Mouse (Mus musculus): ENCODE measurements around the gene C1galt1.
A peak's percentile ranks its signal among the peaks of the same experiment; 100 is the strongest.

Gene C1galt1

DNA sequence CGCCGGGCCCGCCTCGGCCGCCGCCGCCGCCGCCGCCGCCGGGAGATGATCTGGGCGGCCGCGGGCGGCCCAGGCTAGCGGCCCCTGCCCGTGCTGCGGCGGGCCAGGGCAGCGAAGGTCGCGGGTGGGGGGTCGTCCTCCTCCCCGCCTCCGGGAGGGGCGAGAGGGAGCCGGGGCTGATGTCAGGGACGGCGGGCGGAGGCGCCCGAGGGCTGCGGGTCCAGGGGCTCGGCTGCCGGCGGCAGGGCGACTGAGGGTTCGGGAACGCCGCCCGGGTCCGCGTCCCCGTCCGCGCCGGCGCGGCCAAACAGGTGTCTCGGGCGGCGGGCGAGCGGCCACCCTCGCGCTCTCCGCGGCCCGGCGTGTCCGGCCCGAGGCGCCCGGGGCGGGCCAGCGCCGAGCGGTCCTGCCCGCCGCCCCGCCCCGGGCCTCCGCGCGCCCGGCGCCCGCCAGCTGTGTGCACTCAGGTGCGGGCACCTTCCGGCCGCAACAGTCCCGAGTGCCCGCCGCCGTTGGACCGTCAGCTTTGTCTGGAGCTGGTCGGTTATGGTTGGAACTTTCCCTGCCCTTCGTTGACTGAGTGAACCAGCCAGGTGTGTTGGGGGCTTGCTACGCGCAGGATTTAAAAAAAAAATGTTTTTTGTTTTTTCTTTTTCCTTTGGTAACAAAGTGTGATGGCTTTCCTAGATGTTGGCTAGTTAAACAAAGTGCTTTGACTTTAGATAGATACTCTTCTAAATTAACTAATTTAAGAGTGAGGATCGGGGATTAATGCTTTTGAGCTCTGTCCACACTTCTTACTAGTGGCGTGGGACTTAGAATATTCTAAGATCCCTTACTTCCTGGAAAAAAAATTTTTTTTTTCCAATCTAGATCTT, at the start of gene C1galt1:
Gene C1galt1, plus strand, starts transcription at position 41 of the 878 bp plus-strand sequence.
- no peak for DNase-seq (ENCODE audit: low spot score)

DNA sequence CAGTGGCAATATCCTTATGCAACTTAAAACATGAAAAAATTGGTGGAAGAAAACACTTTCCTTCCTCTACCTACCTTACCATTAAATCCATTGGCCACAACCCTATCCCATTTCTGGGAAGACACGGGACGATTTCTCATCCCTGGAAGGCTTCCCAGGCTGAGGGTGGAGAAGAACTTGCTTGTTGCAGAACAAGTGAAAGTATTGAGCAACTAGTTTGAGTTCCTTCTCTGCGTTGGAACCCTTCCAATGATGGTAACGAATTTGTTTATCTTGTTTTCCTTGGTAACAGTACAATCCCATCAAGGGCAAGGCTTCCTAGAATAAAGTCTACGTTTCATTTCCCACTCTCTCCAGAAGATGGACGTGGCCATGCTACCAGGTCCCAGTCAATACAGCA, 44.7 kb upstream of the C1galt1 start:
- no peak for DNase-seq (ENCODE audit: low spot score)

DNA sequence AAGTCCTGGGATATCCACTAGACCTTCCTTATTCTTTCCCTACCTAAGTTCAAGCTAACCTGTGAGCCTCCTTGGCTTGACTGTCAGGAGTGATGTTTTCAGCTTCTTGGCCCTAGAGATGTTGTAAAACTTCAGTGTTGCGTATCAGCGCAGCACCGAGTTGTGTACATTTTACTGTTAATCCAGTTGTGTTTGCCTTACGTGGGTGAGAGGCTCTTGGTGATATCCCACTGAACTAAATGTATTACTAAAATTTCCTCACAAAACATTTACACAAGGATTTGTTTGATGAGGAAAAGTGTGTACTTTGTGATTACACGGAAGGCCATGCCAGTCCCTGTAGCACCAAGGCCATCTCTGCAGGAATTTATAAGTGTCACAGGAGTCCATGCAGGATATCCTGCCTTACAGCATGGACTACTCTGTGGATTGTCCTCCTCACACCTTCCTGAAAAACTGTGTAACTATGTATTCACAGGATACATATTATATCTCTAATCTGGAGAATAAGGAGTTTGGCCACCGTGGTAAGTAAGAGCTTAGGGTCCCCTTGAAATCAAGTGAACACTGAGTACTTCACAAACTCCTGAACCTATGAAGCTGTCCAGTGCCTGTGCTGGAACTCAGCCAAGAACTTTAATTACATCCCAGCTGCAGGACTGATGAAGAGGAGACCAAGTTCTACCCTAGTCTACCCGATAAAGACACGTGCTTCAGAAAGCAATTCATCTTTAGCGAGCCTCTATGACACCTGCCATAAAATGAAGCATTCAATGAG, 40.7 kb upstream of the C1galt1 start:
- no peak for DNase-seq (ENCODE audit: low spot score)

DNA sequence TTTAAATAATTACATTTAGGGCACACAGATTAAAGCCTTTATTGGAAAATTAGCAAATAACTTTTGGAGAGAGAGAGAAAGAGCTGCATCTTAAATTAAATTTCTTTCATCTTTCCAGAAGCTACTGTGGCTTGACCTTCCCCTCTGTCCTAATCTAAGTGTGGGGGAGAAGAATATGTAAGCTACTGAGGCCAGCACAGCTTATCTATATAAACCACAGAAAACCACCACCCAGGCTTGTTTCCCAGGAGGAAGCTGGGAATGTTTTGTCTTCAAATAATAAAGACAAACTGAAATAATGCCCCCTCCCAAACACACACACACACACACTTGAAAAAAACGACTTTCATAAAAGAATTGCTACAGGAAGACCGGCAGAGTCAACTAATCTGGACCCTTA, 30.5 kb upstream of the C1galt1 start:
- no peak for DNase-seq (ENCODE audit: low spot score)

DNA sequence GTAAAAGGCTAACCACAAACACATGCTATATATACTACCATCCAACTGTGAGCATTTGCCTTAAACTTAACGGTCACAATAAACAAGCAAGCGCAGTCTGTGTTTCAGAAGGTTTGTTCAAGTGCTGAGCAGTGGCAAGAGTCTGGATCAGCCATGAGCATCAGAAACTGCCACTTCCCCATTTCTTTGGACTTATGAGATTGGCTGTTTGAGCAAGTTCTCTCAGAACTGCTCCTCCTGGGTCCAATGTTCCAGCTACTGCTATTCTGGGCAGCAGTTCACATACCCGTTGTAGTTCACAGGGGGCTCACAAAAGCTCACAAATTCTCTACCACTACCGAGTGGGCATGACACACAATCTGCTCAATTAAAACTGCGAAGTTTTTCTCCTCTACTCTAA, 28.4 kb upstream of the C1galt1 start:
- no peak for DNase-seq (ENCODE audit: low spot score)

DNA sequence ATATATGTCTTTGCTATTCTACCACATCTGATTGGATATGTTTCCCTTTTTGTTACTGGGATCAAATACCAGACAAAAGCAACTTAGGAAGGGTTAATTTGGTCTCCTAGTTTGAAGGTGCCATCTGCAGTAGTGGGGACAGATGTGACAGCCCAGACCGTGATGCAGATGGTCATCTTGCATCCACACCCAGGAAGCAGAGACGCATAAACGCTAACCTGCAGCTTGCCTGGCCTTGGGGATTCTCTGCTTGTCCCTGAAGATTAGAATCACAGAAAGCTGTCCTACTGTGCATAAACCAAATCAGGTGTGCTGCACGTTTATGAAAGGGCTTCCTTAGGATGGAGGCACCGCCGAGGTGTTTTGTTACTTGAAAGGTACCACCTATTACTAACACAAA, 22.0 kb upstream of the C1galt1 start:
- DNase-seq (ENCODE audit: low spot score), result no peak

DNA sequence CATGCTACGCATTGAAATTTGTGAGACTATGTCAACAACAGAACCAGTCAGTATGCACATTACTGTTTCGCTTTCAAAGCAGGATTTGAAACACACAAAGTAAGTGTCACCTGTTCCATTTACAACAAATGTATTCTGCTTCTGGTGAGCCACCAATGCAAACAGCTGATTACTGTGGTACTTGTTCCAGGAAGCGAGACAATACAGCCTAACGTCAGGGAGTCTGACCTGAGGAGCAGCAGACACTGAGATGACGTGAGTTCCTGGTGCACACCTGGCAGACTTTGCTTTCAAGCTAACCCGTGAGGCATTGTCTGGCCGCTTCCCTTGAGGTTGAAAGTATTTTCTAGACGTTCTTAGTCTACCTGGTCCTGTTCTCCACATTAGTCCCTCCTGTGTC, 13.8 kb upstream of the C1galt1 start:
- DNase-seq (ENCODE audit: low spot score), result no peak

DNA sequence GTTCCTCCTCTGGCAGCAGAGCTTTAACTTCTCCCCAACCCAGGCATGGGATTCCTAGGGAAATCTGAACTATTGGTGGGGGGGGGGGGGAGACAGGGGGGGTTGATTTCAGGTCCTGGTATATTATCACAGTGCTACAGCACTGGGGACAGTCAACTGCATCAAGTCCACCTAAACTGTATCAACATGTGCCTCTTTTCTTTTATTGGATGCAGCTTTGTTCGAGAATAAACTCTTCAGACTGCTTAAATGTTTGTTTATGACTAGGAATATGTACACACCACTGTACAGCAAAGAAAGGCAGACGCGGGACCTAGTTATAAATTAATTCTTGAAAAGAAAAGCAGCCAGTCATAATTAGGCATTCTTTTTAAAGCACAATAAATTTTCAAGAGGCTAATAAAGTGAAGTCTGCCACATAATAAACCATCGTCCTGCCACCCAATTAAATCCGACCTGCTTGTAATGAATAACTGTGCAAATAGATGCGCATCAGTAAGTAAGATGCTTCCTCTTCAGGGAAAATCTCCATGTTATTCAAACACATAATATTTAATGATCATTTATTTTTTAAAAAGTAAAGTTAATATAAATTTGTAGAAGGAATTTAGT, 12.0 kb upstream of the C1galt1 start:
- DNase-seq (ENCODE audit: low spot score), result no peak

DNA sequence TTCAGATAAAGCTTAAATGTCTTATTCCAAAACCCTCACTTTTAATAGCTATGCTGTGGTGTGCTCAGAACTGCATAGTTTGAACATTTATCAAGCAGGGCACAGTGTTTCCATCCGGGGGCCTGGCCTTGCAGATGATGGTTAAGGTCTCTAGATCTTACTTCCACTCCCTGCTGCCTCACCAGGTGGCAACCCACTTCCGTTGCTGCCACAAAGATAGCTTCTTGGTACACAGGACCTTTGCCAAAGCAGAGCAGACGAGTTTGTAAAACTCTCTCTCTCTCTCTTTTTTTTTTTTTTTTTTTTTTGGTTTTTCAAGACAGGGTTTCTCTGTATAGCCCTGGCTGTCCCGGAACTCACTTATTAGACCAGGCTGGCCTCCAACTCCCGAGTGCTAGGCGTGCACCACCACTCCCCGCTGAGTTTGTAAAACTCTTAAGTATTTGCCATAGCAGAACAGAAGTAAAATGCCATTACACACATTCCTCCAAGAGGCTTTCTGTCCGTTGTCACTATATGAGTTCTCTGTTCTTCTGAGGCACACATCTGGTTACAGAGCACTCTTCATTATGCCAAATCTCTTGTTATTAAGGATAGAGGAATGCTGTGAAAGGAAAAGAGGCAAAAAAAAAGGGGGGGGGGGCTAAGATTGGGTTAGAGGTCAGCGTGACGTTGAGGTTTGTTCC, 773 bp upstream of the C1galt1 start:
- DNase-seq (ENCODE audit: low spot score), result no peak

DNA sequence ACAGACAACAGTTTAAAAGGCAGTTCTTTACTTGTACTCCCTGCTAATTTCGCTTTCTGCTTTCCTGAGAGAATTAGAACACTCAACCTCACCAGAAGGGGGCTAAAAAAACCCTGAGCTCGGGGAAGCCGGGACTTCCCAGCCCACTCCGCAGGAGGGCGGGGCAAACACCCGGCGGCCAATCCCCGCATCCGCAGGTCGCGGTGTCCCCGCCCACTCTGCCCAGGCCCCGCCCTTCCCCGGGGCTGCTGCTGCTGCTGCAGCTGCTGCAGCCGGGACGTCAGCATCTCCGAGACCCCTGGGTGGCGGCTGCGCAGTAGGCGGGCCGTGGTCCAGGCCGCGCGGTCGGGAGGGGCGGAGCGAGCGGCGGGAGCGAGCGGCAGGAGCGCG, 235 bp upstream of the C1galt1 start:
- peak; percentile 86 for DNase-seq (ENCODE audit: low spot score)

DNA sequence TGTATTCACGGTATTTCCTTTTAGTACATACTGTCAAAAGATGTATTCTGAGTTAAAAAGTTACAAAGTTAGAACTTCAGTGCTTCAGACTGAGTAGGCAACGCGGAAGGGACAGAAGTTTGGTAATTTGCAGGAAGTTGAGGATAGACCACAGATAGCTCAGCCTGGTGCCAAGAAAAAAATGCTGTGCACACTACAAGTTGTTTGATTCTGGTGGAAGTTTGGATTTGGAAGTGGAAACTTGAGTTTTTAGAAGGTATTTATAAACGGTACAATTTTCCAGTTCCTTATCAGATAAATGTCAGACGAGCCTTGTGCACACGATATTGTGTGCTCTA, 1.0 kb downstream of the C1galt1 start:
- DNase-seq (ENCODE audit: low spot score), result no peak

DNA sequence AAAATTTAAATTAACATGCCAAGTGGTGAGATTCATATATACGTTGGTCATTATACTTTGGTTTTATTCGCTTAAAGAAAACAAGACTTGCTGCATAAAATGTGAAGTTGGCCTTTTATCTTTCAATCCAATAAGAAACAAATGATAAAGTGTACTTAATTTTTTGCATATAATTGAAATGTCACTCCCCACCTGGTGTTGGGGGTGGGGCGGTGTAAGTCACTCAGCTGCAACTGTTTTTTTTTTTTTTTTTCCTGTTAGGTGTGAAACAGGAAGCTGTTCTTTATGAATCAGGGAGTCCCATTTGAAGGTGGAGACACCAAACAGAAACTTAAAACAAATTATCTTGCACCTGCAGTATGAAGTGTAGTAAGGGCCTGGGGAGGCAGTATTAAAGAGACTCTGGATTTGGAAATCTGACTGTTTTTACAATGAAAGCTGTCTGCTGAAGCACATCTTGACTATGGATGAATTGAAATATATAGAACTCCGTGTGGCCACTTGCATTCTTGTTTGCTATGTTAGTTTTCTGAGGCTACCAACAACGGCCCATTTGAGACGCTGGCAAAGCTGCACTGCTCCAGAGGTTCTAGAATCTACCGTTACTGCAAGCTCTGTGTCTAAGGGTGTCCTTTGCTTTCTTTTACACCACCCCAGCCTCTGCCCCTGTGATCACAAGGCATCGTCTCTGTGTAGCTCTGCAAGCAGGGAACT, 2.2 kb downstream of the C1galt1 start:
- no peak for DNase-seq (ENCODE audit: low spot score)

DNA sequence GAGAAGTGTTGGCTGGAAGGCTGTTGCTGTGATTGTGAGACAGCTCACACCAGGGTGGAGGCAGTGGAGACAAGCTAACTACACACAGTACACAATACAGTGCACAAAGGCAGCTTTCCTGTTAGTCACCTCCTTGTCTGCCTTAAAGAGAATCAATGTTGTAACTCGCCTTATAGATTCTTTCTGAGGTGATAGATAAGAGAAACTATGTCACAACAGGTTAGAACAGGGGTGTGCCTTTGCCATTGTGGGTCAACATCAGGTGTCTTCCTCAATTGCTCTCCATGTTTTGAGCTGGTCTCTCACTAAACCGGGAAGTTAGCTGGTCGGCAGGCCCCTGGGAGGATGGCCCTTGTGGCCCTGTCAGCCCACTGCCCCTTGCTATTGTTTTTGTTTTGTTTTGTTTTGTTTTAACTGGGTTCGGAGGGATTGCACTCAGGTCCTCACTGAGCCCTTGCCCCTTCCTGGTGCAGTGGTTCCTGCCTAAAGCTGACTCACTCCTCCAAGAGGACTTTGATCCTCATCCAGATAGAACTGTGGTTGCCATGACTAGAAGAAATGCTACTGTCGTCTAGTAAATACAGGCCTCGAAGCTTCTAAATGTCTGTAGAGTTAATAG, 3.4 kb downstream of the C1galt1 start:
- DNase-seq (ENCODE audit: low spot score), result no peak

DNA sequence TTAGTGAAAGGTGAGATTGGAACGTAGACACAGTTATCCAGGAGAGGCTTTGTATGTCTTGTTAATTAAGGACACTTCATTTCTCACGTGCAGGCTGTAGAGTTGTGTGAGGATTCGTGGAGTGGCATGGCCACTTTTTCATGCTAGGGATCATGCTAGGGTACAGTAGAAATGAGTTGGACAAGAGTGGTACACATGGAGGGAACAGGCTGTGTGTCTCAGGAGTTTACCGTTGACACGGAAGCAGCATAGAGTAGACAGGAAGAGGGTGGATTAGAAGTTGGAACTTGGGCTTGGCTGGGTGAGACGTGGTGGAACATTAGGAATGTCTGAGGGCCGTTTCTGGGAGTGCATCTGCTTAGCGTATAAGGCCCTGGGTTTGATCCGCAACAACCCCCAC, 4.1 kb downstream of the C1galt1 start:
- no peak for DNase-seq (ENCODE audit: low spot score)

DNA sequence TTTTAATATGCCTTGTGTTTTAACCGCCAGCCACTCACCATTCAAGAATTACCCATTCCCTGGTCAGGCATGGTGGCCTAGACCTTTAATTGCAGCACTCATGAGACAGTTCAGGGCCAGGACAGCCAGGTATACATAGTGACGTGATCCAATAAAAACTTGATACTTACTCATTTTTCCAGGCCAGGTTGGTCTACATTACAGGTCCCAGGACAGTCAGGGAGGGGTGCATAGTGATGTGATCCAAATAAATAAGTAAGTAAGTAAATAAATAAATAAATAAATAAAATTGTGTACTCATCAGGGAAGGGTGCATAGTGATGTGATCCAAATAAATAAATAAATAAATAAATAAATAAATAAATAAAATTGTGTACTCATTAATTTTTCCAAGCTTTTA, 6.4 kb downstream of the C1galt1 start:
- DNase-seq (ENCODE audit: low spot score), result no peak

DNA sequence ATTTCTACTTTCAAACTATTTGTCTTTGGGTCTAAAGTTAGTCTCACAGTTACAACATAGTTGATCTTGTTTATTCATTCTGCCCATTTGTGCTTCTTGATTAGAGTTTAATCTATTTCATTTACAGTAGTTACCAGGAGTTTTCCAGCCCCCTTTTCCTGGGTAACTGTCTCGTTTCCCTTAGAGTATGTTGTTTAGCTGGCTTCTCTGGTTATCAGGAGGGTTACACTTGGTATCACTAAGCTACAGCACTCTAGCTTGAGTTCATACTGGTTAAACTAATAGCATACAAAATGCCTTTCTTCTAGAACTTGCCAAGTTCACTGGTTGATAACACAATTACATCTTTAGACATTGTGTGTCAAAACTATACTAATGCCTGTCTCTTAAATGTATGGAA, 8.3 kb downstream of the C1galt1 start:
- no peak for DNase-seq (ENCODE audit: low spot score)

DNA sequence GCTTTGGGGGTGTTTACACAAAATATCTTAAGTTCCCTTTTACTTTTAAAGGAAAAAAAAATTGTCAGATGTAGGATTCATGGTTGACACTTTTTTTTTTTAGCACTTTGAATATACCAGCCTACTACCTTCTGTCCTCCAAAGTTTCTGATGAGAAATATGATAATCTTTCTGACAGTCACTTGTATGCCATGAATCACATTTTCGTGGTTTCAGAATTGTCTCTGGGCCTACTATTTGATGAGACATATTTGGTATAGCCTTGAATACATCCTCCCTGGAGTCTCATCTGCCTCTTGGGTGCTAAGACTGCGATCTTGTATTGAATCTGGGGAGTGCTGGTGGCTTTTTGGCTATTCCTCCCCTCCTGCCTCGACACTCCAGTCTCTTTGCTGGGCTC, 8.8 kb downstream of the C1galt1 start:
- no peak for DNase-seq (ENCODE audit: low spot score)

DNA sequence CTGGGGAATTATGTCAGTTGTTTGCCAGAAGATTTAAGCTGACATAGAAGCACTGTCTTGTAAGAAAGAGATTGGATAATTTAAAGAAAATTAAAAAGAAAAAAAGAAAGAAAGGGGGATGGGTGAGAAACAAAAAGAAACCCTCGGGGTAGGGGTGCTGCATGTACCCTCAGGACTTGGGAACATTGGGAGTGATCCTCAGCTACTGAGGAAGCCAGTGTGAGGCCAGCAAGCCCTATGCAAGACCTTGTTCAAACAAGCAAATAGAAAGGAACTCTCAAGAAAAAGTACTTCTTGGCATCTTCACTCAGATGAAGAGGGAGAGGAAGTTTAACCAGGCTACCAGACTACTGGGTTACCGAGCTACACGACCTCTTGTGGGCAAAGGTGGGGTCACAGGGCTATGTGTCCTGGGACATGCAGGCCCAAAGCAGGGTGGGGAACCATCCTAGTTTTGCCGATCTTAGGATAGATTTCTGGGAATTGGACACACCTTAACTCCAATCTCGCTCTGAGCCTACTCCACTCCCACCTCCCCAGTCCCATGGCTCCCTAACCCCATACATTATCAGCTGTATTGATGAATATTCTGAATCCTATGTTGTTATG, 12.1 kb downstream of the C1galt1 start:
- DNase-seq (ENCODE audit: low spot score), result no peak

DNA sequence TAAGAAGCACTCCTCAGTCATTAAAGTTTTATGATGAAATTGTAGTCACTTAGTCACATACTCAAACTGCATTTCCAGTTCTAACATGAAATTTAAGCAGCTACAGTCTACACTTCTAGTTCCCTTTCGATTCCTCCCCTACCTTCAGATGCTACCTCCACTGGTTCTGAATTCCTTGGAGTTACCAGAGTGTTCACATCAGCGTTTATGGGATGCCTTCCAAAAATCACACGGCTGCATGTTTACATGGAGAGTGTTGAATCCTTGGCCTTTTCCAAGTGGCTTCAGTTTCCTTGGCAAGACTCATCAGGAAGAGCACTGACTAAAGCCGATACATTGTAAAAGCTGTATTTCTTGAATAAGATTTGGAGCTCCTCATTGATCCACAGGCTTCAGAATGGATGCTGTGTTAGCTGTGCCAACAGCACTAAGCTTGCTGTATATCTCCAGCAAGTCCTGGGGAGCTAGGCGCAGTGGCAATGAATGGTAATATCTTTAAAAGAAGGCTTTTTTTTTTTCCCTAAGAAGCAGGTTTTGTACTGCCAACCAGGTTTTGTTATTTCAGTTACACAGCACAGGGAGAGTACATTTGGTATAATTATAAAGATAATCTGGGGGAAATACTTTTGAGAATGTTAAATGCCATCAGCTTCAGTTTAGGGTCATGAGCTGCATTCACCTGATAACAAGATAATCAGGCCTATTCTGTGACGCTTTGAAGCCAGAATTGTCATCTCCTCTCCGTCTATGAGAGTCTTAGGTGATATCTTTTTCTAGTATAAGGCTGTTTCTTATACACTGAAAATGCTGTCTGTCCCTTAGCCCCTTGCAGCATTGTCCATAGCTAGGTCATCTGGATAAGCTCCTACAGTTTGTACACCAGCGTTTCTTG, 13.0 kb downstream of the C1galt1 start:
- DNase-seq (ENCODE audit: low spot score), result no peak

DNA sequence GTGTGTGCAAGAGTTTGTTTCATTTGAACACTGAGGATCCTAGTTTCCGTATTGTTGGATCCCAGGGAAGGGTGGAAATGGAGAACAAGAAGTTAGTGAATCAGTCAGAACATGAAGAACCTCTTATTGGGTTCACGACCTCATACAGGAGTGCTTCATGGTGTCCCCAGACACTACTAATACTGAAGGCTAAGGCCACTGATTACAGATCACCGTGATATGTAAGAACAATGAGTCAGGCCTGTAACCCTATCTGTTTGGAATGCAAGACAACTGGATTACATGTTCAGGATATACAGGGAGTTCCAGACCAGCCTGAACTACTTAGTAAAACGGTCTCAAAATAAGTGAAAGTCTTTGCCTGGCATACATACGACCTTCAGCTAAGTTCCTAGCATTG, 13.9 kb downstream of the C1galt1 start:
- no peak for DNase-seq (ENCODE audit: low spot score)

All from urinary bladder, postnatal 10 days (tissue).